Mouse (Mus musculus): ENCODE measurements at regions not wholly inside any gene's neighbourhood (a gene's known extent, or its start where the extent isn't known, plus 50 kb on each side); places are given as distances from the start of the nearest gene placed in this dataset.
"Not testable (repeated sequence)": the region's sequence is repeated elsewhere in the genome, so short reads cannot be mapped to it uniquely, and the experiment has no call there.

GRCm38 (mm10) chr5:148776796-148777659 lies 152.1 kb downstream of the Katnal1 start:
- DNase-seq (ENCODE audit: low spot score in 2 of 2): no peak

GRCm38 (mm10) chr5:148775232-148775631 lies 153.9 kb downstream of the Katnal1 start:
- DNase-seq (ENCODE audit: low spot score in 2 of 2): no peak

GRCm38 (mm10) chr5:148774446-148774845 lies 154.7 kb downstream of the Katnal1 start:
- no peak for DNase-seq (ENCODE audit: low spot score in 2 of 2)

- no peak for DNase-seq (ENCODE audit: low spot score in 2 of 2)
Observed at GRCm38 (mm10) chr5:148769452-148769851, 159.7 kb downstream of the Katnal1 start.

- DNase-seq (ENCODE audit: low spot score in 2 of 2): no peak
Observed at GRCm38 (mm10) chr5:148768346-148768745, 160.8 kb downstream of the Katnal1 start.

- DNase-seq (ENCODE audit: low spot score in 2 of 2): no peak
Observed at GRCm38 (mm10) chr5:148765993-148766392, 163.1 kb downstream of the Katnal1 start.

- no peak for DNase-seq (ENCODE audit: low spot score in 2 of 2)
Observed at GRCm38 (mm10) chr5:148760108-148760507, 169.0 kb downstream of the Katnal1 start.

- no peak for DNase-seq (ENCODE audit: low spot score in 2 of 2)
Observed at GRCm38 (mm10) chr5:148758786-148759185, 170.3 kb downstream of the Katnal1 start.

- no peak for DNase-seq (ENCODE audit: low spot score in 2 of 2)
Observed at GRCm38 (mm10) chr5:148757715-148758114, 171.4 kb downstream of the Katnal1 start.

GRCm38 (mm10) chr5:148757236-148757635 lies 171.9 kb downstream of the Katnal1 start:
- DNase-seq (ENCODE audit: low spot score in 2 of 2): no peak

- no peak for DNase-seq (ENCODE audit: low spot score in 2 of 2)
Observed at GRCm38 (mm10) chr5:148756246-148756930, 172.7 kb downstream of the Katnal1 start.

GRCm38 (mm10) chr5:148755807-148756206 lies 173.3 kb downstream of the Katnal1 start:
- no peak for DNase-seq (ENCODE audit: low spot score in 2 of 2)

- no peak for DNase-seq (ENCODE audit: low spot score in 2 of 2)
Observed at GRCm38 (mm10) chr5:148754896-148755295, 174.2 kb downstream of the Katnal1 start.

- DNase-seq (ENCODE audit: low spot score in 2 of 2): no peak
Observed at GRCm38 (mm10) chr5:148754363-148754762, 174.8 kb downstream of the Katnal1 start.

GRCm38 (mm10) chr5:148753457-148753856 lies 175.7 kb downstream of the Katnal1 start:
- no peak for DNase-seq (ENCODE audit: low spot score in 2 of 2)

- DNase-seq (ENCODE audit: low spot score in 2 of 2): no peak
Observed at GRCm38 (mm10) chr5:148751980-148752379, 177.1 kb downstream of the Katnal1 start.

- no peak for DNase-seq (ENCODE audit: low spot score in 2 of 2)
Observed at GRCm38 (mm10) chr5:148750002-148750734, 179.0 kb downstream of the Katnal1 start.

- DNase-seq (ENCODE audit: low spot score in 2 of 2): no peak
Observed at GRCm38 (mm10) chr5:148747972-148748764, 181.0 kb downstream of the Katnal1 start.

GRCm38 (mm10) chr5:148747549-148747948 lies 181.6 kb downstream of the Katnal1 start:
- DNase-seq (ENCODE audit: low spot score in 2 of 2): no peak

GRCm38 (mm10) chr5:148746726-148747125 lies 182.4 kb downstream of the Katnal1 start:
- not testable (repeated sequence) for DNase-seq (ENCODE audit: low spot score in 2 of 2)
